Mouse (Mus musculus) heart, postnatal 14 days (tissue): ENCODE data around the gene Acbd5. TPM values are rescaled to one million over a fixed set of nuclear protein-coding genes. Genes with fewer than 3 reads are reported as not detected.
"Not testable (repeated sequence)": the region's sequence is repeated elsewhere in the genome, so short reads cannot be mapped to it uniquely, and the experiment has no call there.

Experiments
- DNase-seq, 2 experiments: peaks; one replicate each; pipeline ENCODE4 v3.0.0; 2021 to 2022
- intact Hi-C: fragments of 180-260 bp; cut with DNase I; formaldehyde crosslinking; loops from one replicate; pipeline ENCODE4 v1.15.1; 2025
- long read RNA-seq, 2 experiments: library from polyadenylated mRNA; stranded (forward); transcript quantifications; one replicate each; pipeline ENCODE4 v2.0.0; 2021
- total RNA-seq, 2 experiments: library from RNA; stranded (reverse); gene quantifications; 2 replicates each; pipeline ENCODE4 v1.2.3; 2021

Acbd5 gene
- total RNA-seq, result 10 to 100 TPM; 30.3 to 30.9 TPM
- long read RNA-seq, experiment 1, transcript Acbd5-204 (13 exons, 3,630 nt), result major isoform, 8 of 21 reads
- long read RNA-seq, experiment 1, transcript Acbd5-203 (13 exons, 3,725 nt), result minor isoform, 5 of 21 reads
- long read RNA-seq, experiment 1, partial matches to known transcripts, result 0 of 21 reads
- long read RNA-seq, experiment 1, other reads (novel, unspliced or antisense), result 5 of 21 reads
- long read RNA-seq, experiment 2, transcript Acbd5-213 (13 exons, 1,986 nt), result minor isoform, 5 of 23 reads
- long read RNA-seq, experiment 2, transcript Acbd5-204 (13 exons, 3,630 nt), result major isoform, 8 of 23 reads
- long read RNA-seq, experiment 2, transcript Acbd5-203 (13 exons, 3,725 nt), result minor isoform, 5 of 23 reads
- long read RNA-seq, experiment 2, partial matches to known transcripts, result 2 of 23 reads
- long read RNA-seq, experiment 2, other reads (novel, unspliced or antisense), result 2 of 23 reads

DNA sequence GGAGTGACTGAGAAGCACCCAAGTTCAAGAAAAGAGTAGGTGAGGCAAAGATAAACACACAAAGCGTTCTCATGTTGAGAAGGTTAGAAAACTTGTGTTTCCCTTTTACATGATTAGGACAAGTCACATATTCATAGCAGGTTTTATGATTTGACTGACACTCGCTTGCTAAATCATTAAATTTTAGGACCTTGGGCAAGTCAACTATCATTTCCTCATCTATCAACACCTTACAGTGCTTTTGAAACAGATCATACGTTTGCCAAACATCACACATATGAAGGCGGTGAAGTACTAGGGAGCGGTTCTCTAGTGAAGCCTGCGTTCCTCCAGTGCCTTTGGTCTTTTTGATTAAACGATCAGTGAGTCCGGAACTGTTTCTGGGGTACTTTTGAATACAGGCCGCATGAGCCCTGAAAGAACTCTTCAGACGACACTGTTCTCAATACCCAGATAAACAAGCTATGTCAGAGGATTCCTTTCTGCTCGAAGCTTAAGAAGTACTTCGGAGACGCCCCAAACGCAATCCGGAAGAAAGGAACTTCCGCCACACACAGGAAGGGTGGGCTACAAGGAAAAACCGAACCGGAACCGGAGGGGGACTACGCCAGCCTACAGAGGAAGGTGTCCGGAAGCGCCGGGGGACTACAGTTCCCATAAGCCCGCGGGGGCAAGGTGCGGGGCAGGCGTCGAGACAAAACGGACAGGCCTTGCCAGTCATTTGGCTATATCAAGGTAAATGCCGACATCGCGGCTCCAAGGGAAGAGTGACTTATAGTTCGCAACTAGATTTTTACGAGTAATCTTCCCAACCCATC lies at the start of gene Acbd5:
Gene Acbd5 (plus strand): TSS at position 616 of the 818 bp plus-strand sequence.
- peak; percentile 92 to 93 for DNase-seq
- intact Hi-C loops, result loop anchor here (1.0 to 5.0 kb wide), 2 partner anchors 27 to 170 kb away; partner anchors contain the start of genes Abi1 and Pdss1

DNA sequence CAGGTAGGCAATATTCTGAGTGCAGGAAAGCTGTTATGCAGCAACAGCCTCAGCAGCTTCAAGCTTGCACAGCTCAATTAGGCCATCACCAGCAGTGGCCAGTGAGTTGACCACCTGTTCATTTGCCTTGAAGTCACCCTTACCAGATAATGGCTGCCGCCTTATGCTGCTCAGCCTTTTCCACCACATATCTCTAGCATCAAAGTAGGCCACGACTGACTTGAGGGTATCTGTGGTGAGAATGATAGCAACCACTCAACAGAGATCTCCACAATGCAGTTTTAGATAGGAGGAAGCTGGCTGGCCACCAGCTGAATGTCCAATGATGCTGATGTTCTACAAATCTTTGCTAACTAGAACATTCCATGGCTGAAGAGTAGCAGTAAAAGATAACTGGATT lies 48.8 kb upstream of the Acbd5 start:
- DNase-seq, result no peak
- intact Hi-C loops, result no loop called here

DNA sequence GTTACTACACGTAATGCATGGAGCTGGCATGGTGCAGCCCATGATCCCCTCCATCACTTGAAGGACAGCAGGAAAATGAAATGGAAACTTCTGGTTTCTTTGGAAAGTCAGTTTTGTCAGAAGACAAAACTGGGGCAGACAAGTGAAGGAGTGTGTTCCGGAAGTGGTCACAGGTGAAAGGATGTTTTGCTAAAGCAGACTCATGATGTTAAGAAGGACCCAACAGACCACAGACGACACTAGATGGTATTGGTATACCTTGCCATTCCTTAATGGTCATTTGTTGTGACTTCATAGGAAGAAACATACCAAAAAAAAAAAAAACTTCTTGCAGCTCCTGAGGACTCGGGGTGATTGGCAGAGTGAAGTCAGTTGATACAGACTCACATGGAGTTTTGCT lies 46.6 kb upstream of the Acbd5 start:
- no peak for DNase-seq
- intact Hi-C loops, result no loop called here

DNA sequence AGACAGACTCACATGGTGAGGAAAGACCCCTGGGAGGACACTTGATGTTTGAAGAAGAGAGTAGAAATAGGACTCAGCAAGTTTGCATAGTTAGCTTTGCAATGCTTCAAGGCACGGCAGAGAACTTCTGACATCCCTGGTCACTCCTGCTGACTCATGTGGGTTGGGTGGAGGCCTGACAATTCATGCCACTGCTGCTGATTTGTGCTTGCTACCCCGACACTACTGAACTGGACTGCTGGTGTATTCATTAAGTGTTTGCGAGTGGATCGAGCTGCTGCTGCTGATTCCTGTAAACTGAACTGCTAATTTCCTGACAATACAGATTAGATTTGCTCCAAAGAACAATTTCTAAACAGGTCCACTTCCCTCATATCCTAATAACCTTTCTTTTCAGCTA lies 46.2 kb upstream of the Acbd5 start:
- intact Hi-C loops, result no loop called here
- peak; percentile 15 to 35 for DNase-seq

DNA sequence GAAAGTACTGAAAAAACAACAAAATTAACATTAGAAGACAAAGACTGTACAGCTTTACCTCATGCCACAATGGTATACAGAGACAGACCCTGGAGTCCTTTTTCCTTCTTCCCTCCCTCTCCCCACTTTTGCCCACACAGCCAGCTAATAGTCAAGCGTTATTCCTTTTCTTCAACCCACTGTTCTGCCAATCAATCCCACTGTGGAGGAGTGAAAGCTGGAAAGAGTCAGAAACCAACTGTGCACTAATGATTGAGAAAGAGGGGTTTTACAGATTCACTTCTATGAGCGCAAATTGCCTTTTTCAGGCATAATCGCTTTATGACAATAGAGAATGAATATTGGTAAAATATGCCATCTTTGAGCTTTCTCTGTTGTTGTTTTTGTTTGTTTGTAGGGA lies 44.9 kb upstream of the Acbd5 start:
- intact Hi-C loops, result no loop called here
- DNase-seq, result no peak

DNA sequence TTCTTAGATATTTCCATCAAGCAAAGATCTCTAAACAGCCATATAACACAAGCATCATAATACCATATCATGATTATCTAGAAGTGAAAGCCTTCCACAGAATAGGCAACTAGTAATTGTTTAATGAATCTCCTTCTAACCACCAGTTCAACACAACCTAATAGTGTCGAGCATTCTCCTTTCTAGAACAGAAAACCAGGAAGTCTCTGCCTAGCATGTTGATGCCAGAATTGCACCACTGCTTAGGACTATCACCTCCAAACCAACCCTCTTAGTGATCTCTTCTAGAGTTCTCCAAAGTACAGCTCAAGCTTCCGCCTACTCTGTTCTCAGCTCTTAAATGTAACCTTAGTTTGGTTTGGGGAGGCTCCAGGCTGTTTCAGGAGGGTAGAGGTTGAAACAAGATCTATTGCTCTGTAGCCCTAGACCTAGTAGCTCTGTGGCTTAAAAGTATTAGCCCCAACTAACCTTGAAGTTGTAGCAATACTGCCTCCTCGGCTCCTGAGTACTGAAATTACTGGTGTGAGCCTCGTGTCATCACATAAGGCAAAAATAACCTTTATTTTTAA lies 44.2 kb upstream of the Acbd5 start:
- DNase-seq, result no peak
- intact Hi-C loops, result no loop called here

DNA sequence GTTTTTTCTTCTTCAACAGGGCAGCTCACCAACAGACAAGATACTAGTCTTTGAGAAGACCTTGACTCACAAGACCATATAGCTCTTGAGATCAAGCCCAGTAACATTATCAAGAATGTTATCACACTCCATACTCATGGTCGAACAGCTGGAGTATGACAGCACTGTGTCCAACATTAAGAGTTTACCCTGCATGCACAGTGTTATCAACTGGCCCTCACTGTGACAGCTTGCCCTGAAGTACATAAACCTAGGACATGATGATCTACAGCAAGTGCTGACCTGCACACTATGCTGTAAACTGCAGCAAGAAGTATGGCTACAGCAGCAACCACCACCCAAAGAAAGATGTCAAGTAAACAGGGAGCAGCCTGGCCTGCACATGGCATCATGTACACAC lies 41.6 kb upstream of the Acbd5 start:
- DNase-seq, result no peak
- intact Hi-C loops, result loop anchor here (5.0 kb wide), 1 partner anchor 39 kb away; no protein-coding TSS in a partner anchor

DNA sequence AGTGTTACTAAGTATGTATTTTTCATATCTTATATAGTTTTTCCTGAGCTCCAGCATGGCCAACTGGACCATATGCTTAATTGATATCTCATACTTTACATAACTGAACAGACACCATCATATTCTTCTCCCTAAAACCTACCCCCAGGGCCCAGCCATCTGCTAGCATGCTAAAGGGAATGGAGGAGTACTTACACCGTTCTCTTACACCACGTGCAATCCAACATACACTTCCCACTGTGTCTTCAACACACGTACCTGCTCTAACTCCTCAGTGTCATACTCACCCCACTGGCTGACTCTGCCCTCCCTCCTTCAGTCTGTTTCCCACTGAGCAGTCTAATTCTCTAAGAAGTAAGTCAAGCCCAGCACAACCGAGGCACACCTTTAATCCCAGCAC lies 39.1 kb upstream of the Acbd5 start:
- no peak for DNase-seq
- intact Hi-C loops, result loop anchor here (5.0 kb wide), 1 partner anchor 42 kb away; no protein-coding TSS in a partner anchor

DNA sequence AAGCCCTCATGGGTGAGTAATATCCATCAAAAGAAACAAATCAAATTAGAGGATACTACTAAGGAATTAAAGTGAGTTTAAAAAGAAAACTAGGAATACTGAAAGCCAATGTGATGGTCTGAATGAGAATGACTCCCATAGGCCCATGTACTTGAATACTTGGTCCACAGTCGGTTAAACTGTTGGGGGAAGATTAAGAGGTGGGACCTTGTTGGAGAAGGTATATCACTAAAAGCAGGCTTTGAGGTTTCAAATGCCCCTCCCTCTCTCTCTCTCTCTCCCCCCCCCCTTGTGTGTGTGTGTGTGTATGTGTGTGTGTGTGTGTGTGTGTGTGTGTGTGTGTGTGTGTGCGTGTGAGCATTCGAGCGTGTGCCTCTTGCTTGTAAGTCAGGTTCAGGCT lies 37.3 kb upstream of the Acbd5 start:
- intact Hi-C loops, result loop anchor here (10.0 kb wide), 1 partner anchor 136 kb away; the partner anchor contains the start of gene Pdss1
- DNase-seq, result no peak

DNA sequence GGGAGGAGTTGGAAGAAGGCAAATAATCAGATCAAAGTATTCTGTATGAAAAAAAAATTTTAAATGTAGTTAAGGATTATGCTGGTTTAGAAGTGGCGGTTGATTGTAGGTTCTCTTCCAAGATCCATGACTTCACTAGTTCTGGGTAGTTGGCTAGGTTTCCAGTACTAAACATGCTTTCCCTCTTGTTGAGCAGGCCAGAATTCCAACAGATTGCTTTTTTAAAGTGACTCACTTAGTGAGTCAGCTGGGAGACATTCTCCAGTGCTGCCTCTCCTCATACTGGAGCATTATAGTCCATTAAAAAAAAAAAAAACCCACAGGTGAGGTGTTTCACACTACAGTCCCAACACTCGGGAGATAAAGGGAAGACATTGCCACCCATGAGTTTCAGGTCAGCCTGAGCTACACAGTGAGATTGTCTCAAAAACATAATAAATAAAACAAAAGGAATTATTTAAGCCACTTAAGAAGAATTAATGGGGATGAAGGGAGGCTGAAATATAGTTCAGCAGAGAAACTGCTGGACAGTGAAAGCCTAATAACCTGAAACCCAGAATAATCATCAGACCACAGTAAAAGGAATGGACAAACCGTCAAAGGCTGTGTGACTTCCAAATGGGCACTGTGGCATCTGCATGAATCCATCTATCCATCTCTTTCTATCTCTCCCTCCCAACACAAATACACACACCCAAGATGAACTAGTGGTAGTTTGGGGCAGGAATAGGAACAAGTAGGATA lies 33.1 kb upstream of the Acbd5 start:
- intact Hi-C loops, result loop anchor here (5.0 to 10.0 kb wide), 2 partner anchors 78 to 140 kb away; partner anchors contain the start of gene Pdss1
- DNase-seq, result no peak

DNA sequence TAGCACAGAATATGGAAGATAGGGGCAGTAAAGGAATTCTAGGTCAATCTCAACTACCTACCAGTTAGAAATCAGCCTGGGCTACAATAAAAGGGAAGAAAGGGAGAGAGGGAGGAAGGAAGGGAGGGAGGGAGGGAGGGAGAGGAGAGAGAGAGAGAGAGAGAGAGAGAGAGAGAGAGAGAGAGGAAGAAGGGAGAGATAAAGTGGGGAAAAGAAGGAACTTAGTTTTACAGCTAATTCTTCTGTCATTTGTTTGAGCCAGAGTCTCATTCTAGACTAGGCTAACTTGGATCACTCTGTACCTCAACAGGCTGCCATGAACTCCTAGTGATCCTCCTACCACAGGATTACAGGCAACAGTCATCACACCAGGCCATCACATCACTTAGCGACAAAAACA lies 32.5 kb upstream of the Acbd5 start:
- no peak for DNase-seq
- intact Hi-C loops, result loop anchor here (5.0 to 10.0 kb wide), 2 partner anchors 78 to 141 kb away; partner anchors contain the start of gene Pdss1

DNA sequence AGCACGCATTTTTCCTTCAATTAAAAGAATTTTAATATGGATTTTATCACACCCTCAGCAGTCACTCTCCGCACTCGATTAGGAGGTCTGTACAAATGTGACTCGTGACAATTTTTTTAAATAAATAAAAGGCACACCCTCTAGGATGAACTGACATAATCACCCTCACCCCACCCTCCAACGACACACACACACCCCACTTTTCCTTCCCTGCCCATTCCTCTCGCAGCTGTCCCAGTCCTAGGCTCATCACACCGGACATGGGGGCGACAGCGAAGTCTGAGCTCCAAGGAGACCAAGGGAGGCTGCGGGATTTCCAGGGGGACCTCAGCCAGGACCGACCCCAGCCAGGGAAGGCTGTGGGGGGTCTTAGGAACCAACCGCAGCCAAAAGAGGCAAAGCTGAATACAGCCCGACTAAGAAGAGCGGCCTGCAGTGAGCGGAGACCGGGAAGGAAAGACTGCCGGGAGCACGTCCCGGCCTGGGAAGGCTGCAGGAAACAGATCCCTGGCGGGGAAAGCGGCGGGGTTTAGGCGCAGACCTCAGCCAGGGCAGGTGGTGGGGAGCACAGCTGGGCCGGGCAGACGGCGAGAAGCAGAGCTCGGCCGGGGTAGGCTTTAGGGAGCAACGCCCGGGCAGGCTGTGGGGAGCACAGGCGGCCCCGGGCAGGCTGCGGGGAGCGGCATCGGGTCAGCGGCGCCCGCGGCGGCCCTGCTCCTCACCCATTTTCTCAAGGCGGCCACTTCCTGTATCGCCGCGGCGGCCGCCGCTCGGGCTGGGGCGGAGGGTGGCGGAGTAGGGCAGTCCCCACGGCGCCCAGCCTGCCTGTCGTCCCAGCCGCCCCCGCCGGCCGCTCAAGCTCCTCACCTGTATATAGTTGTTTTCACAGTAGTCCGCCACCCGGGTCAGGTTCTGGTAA lies 28.6 kb upstream of the Acbd5 start:
- intact Hi-C loops, result loop anchor here (2.0 to 10.0 kb wide), 3 partner anchors 53 to 145 kb away; partner anchors contain the start of gene Pdss1
- peak; percentile 48 to 61 for DNase-seq

DNA sequence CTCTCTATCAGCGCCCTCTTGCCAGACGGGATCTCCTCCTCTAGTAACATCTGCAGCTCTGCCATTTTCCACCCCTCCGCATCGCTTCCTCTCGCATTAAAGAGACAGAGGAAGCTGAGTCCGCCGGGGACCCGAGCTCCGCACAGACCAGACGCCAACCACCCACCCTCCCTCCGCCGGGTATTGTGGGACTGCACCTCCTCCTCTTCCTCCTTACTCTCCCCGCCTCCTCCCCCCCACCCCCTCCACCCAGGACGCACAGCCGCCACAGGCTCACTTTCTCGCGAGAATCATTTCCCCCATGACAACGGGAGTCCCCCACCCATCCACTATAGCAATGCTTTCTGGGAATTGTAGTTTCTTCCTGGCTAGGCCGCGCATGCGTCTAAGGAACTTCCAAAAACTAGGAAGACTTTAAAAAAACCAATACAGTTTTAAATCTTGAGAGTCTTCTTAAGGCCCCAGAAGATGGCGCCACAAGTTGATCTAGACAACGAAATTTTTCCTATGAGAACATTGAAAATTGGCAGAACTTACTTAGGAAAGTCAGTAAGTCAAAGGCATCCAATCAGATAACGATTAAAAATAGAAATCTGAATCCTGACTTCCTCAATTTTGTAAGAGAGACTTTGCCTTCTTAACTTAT lies 27.8 kb upstream of the Acbd5 start, which contains the start of gene Abi1:
Gene Abi1 (minus strand): TSS at position 241 of the 646 bp plus-strand sequence.
- intact Hi-C loops, result loop anchor here (1.0 kb wide), 1 partner anchor 28 kb away; the partner anchor contains the start of gene Acbd5
- DNase-seq, result peak; percentile 91 to 93

DNA sequence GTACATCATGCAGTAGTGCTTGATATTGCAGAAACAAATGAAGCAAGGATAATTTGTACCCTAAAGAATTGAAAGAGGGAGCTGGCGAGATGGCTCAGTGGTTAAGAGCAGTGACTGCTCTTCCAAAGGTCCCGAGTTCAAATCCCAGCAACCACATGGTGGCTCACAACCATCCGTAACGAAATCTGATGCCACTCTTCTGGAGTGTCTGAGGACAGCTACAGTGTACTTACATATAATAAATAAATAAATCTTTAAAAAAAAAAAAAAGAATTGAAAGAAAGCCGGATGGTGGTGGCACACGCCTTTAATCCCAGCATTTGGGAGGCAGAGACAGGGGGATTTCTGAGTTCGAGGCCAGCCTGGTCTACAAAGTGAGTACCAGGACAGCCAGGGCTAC lies 27.3 kb upstream of the Acbd5 start:
- intact Hi-C loops, result loop anchor here (1.0 kb wide), 1 partner anchor 28 kb away; the partner anchor contains the start of gene Acbd5
- not testable (repeated sequence) for DNase-seq

DNA sequence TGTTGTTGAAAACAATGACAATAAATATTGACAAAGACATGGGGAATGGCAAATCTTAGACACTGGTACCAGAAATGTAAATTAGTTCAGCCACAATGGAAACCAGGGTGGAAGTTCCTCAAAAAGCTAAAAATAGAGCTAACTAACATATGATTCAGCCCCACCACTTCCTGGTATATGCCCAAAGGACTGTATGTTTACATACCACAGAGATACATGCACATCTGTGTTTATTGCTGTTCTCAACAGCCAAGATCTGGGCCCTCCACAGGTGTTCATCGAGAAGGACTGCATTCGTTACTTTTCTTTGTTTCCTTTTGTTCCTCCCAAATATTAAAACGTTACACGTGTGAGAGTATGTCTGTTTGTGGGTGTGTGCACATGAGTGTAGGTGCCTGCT lies 26.5 kb upstream of the Acbd5 start:
- no peak for DNase-seq
- intact Hi-C loops, result no loop called here

DNA sequence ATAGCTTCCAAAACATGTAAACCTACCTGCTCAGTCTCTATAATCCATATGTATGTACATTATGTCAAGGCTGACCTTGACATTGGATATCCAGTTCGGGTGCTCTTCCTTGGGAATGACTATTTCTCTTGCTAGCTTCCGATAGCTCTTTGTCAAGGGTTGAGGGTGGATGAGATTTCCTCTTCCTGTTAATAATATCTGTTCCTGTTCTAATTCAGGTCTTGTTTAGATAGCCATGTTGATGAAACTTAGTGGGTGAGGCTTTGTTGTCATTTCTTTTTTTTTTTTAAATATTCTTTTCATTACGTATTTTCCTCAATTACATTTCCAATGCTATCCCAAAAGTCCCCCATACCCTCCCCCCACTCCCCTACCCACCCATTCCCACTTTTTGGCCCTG lies 25.8 kb upstream of the Acbd5 start:
- DNase-seq, result no peak
- intact Hi-C loops, result no loop called here

DNA sequence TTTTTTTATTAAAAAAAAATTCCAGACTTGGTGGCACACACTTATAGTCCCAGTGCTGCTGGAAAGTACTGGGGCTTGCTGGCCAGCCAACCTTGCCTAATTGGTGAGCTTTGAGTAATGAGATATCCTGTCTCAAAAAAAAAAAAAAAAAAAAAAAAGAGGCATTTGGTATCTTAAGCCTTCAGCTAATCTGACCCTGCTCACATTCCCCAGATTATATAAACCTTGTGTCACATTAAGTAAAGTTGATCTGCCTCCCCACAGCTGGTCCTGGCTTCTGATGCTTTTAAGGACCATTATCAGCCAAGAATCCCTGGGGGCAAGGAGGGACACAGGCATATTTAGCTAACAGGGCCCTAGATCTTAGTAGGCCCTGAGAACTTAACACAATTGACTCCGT lies 22.3 kb upstream of the Acbd5 start:
- no peak for DNase-seq
- intact Hi-C loops, result no loop called here

DNA sequence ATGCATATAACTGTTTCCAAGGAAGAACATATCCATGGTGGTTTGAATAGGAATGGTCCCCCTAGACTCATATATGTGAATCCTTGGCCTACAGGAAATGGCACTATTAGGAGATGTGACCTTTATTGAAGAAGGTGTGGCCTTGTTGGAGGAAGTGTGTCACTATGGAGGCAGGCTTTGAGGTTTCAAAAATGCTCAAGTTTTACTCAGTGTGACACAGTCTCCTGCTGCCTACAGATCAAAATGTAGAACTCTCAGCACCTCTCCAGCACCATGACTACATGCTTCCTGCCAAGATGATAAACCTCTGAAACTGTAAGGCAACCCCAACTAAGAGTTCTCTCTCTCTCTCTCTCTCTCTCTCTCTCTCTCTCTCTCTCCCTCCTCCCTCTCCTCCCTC lies 20.0 kb upstream of the Acbd5 start:
- no peak for DNase-seq
- intact Hi-C loops, result no loop called here
